Mouse (Mus musculus): ENCODE measurements around the gene Slc24a4.

Slc24a4 gene

DNA sequence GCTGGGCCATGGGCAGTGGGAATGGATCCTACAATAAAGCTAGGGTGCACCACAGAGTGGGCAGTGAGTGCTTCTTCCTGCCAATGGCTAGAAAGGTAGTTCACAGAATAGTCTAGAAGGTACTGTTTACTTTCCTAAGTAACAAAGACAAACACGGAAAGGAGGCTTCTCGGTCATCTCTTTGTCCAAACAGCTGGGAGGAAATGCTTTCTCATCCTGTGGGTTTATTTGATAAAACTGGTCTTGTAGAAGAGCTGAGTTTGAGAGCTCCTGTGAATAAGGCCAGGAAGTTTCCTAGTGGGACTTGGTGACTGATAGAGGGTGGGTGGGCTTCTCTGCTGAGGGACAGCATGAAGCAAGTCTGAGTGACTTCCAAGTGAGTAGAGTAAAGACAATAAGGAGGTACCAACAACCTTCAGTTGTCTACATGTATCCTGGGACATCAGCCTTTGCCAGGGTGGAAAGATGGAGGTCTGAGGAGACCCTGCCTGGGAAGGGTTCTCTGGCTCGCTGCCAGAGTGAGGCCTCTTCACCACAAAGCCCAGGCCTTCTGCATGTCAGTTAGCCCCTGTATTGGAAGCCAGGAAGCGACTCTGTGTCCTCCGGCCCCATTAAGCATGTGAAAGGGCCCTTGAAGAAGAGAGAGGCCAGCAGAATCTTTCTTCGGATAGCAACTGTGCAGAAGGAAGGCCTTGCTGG, 159.5 kb downstream of the Slc24a4 start:
- no peak for DNase-seq

DNA sequence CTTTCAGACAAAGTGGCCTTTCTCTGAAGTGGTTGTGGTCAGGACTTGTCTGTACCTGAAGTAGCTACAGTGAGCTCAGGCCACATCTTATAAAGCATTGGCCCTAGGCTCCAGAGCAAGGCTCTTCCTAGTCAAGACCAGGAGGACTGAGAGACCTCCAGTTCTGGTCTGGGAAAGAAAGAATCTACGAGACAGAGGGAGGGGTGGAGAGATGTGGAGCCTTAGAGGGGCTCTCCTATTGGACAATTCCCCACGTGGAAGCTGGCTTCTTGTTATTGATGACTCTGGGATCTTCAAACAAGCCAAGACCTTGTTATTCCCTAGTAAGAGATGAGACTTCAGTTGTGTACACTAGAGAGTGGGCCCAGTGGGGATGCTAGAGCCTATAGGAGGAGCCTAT, 160.3 kb downstream of the Slc24a4 start:
- no peak for DNase-seq

DNA sequence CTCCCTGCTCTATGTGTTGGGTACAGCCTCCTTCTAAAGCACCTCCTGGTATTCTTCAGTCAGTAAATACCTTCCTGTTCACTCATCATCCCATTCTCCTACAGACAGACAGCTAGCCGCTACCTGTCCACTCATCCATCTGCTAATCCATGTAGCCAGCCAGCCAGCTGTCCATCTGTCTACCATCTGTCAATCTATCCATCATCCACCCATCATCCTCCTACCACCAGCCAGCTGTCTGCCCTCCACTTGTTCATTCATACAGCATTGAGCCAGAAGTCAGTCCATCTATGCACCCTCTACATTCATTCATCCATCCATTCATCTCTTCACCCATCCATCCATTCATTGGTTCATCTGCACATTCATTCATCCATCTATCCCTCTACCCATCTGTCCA, 161.0 kb downstream of the Slc24a4 start:
- DNase-seq: no peak

DNA sequence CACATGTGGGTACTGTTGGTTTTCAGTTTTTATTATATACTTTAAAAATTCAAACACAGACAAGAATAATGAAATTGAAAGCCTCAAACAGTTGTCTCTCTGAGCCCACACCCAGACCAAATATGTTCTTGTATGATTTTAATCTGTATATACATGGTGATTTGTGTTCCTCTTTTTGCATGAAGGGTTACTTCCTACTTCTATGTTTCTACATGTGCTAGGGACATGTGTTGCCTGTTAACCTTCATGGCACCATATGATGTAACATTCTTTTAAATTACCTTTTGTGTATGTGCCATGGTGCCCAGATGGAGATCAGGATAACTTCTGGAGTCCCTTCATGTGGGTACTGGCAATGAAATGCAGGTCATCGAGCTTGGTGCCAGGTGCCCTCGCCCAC, 162.1 kb downstream of the Slc24a4 start:
- no peak for DNase-seq

DNA sequence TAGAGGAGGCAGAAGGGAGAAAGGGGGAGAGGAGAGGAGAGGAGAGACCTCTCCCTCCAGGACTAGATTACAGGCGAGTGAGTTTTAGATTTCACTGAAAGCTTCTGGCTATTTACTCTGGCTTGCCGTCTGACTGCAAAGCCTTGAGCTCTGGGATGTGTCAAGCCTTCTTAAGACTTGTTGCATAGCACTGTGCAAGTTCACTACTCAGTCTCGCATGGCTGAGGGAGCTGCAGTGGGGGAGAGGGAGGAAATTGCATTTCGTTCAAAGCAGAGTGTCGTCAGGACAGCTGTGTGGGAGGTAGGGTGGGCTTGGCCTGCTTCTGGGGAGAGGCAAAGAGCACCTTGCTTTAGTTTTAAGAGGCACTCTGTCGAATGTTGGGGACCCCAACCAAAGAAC, 163.2 kb downstream of the Slc24a4 start:
- DNase-seq: no peak

DNA sequence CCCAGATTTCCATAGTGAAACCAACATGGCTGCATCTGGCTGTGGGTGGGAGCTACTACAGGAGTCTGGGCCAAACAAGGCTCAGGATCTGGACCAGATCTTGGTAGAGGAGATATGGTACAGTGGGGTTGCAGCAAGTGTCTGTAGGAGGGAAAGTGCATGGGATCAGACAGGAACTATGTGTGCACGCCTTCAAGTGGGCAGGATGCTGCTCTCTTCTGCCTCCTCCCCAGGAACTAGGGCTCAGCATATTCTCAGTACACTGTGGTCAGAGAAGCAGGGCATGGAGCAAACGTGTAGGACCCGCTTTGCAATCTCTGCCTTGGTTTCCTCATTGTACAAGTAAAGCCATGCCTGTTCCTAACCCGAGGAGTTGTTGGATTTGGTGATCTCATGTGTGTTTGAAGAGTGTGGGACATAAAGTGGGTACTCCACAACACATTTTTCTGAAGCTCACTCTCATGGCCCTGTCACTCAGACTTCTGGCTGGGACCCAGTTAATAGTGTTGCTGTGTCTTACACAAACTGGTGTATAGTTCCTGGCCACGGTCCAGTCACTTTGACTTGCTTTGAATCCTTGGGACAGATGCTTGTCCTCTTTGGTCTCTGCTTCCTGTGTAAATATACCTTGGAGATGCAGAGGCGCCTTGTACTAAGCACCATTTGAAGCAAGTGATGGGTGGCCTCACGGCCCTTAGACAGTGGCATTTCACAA, 164.1 kb downstream of the Slc24a4 start:
- DNase-seq: no peak

DNA sequence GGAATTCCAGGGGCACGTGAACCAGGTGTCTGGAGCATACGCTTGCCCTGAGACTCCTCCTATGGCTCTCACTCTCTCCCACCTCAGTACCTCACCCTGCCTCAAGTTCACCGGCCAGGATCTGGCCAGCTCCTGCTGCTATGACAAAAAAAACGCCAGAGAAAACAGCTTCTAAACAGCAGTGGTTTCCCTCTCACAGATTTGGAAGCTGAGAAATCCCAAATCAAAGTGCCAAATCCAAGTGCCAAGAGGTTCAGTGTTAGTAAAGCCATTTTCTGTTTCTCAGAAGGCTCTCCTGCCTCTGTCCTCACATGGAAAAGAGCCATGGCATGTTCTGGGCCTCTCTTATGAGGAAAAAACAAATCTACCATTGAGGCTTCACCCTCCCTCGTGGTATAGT, 166.1 kb downstream of the Slc24a4 start:
- DNase-seq: no peak

DNA sequence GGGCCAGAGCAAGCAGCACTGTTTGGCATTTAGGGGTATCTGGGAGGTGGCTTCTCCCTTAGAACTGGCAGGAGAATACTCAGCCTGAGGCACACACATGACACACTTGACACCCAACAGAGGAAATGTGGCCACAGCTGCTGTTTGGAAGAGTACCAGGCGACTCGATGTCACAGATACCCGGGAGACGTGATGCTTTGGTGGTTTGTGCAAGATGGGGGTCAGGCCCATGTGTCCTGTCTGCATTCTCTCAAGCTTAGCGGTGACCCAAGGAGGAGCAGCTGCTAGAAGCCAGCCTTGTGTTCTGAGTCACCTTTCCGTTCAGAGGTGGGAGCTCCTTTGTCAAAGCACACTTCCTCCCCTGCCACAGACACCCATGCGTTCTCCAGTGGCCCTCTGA, 166.7 kb downstream of the Slc24a4 start:
- DNase-seq: no peak

DNA sequence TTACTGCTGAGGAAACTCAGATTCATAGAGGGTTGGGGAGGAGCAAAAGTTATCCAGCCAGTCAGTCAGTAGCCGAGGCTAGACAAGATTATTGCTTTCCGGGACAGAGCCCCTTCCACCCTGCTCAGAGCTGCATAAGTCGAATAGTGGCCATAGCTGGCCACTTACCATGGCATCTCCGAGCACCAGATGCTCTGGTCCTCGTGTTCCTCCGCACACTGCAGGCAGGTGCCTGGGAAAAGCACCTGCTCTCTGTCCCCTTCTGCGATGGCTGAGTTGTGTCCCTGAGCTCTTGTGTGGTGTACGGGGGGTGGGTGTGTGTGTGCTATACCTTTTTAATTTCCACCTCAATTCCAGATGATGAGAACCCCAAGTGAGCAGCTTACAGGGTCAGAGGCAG, 167.1 kb downstream of the Slc24a4 start:
- DNase-seq: no peak

DNA sequence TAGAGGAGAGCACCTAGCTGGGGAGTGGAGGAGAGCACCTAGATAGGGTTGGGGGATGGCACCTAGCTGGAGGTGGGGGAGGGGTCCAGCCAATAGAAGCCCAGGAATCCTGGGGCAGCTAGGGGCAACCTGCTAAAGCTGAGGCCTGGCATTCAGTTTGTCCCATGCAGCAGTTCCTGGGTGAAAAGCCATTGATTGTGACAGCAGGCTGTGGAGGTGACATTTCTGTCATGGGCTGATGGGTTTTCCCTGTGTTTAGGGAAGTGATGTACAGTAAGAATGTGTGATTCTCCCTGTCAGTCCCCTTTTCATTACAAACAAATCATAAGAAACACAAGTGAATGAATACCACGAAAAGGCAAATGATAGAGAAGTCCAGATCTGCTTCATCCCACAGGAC, 167.8 kb downstream of the Slc24a4 start:
- DNase-seq: no peak

DNA sequence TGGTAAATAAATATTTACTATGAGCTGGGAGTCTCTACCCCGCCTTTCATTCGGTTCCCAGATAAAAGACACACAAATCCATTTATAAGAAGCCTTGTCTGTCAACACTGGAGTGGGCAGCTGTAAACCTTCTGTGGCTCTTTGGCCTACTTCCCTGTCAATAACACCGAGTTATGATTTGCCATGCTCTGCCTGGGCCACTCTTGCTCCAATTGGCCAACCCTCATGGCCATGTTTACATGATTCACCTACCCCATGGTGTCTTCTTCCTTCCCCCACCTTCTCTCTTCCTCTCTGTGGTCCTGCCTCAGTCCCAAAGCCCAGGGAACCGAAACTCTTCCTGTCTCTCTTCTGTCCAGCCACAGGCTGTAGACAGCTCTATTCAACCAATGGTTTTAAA, 168.4 kb downstream of the Slc24a4 start:
- no peak for DNase-seq

DNA sequence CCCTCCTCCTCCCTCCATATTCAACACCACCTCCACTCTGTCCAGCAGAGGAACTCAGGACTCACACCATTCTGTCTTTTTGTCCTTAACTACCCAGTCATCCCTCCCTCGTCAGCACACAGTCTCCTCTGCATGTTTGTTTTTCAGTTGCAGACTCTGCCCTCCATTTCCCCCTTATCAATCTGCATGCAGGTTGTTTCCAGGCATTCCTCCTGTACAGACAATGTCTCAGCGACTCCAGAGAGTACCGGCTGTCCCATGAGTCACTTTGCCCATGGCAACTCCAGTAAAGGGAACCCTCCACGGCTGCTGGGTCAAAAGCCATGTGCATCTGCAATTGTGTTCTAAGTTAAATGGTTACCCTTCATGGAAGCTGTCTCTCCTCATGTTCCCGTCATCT, 170.7 kb downstream of the Slc24a4 start:
- DNase-seq: no peak

DNA sequence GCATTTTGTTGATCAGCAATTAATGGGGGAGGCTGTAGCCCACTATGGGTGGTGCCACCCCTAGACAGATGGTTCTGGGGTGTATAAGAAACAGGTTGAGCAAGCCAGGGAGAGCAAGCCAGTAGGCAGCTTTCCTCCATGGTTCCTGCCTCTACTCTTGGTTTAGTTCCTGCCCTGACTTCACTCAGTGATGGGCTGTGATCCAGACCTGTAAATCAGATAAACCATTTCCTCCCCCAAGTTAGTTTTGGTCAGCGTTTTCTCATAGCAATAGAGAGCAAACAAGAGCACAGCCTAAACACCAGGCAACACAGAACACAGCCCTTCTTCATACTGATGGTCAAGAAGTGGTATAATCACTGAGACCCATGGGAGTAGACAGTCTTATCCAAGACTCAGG, 173.1 kb downstream of the Slc24a4 start:
- no peak for DNase-seq

DNA sequence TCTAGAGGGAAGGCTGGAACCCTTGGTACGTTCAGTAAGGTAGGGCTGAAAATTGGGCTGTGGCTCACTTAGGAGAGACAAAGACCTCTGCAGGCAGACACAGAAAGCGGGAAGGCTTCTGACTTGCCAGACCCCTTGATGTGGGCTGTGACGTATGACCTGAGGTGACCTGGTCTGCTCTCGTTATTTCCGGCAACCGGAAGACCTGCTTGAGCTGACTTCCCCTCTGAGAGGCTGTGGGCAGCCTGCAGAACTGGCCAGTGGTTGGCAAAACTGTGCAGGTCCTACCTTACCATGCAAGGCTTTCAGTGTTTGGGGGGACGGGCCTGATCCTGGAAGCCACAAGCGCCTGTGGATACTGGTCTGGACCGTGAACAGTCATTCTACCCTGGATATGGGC, 173.8 kb downstream of the Slc24a4 start:
- peak; percentile 49 for DNase-seq

DNA sequence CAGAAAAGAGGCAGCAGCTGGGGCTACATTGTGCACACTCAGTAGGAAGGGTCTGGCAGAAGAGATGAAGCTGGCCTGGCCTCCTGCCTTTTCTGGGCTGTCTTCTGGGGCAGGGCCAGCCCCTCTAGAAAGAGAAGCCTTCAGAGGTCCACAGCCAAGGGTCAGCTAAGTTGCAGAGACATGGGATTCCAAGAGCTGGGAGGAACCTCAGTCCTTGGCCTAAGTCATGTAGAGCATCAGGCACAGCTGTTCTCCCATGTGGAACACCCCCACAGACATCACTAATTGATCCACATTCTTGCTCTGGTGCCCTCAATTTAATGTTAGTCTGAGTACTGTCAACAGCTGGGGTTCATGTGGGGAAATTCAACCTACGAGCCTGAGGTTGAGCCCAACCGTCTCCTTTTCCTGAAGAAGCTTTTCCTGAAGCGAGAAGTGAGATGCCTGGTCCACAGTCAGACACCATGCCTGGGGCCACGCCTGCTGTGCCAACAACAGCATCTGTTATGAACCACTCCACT, 174.4 kb downstream of the Slc24a4 start:
- no peak for DNase-seq

DNA sequence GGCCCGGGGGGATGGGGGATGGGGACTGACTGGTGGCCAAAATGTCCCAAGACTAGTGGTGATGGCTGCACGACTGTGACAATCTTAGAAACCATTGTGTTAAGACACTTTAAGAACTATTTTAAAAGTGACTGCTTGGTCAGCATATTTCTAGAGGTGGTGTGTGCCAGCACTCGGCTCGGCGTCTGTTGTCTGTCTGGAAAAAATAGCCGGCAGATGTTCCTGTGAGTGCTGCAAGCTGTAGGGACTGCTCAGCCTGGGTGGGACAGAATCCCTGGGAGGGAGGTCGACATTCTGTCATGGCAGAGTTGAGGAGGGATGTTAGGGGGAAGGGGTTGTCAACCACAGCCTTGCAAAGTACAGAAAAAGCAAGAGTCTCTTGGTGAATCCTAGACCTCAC, 175.3 kb downstream of the Slc24a4 start:
- no peak for DNase-seq

DNA sequence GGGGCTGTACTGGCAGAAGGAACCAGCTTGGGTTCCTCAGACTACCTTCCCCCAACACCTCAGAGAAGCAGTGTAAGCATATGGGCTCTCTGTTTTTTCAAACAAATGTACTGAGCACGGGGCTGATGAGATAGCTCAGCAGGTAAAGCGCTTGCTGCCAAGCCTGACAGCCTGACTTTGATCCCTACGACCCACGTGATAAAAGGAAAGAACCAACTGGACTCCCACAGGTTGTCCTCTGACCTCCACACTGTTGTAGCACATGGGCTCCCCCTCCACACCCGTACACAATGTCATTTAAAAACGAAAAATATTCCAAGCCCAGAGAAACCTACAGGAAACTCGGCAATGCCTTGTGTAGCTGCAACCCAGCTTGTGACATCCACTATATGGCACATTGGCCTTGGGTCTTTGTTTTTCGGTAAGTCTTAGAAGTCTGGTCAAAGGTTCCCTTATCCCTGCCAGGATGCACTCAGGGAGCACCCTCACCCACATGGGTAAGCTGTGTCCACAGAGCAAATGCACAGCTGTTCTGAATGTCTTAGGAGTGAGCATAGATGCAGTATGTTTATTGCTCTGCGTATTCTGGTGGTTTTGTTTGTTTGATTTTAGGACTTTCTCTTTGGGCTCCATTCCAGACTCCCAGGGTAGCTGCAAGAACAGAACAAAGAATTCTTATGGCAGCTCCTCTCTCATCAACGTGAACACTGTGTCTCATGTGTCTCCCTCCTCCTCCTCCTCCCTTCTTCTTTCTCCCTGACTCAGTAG, 176.7 kb downstream of the Slc24a4 start:
- no peak for DNase-seq

DNA sequence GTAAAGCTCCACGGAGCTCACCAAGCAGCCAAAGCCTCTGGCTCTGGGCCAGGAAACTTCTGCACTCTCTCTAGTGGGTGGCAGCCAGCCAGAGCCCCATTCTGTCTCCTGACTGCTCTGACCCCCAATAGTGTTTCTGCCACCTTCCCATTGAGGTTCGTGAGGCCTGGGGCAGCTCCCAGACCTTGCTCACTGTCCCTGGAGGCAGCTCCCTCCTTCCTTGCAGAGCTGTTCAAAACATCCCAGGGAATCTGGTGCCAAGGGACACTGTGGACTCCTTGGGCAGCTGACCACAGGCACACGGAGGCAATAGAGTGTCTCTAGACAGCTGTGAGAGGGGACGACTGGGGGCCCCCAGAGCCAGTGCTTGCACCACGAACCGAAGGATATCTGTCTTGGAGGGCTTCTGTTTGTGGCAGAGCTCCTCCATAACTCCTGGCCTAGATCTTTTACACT, 179.5 kb downstream of the Slc24a4 start:
- DNase-seq: peak; percentile 56

DNA sequence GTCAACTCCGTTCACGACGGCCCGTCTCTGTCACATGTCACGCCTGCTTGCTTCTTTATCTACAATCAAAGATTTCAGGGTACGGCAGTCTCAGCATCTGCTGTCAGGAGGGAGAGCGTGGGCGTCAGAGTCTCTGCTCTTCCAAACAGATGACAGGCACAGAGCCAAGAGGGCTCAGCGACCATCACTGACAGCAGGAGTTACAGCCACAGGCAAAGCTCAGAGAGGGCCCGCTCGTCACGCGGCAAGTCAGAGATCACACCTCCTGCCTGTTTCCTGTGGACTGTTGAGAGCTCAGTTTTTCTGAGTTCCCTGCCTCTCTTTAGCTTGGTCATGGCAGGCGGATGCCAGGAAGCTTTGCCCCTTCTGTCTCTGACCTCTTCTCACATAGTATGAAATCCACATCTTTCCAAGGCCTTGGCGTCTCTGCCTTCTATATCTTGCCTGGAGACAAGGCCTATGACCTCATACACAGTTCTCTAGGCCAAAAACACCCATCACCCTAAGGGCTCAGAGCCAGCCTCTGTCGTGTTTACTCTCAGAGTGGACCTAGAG, 180.0 kb downstream of the Slc24a4 start:
- DNase-seq: peak; percentile 88

DNA sequence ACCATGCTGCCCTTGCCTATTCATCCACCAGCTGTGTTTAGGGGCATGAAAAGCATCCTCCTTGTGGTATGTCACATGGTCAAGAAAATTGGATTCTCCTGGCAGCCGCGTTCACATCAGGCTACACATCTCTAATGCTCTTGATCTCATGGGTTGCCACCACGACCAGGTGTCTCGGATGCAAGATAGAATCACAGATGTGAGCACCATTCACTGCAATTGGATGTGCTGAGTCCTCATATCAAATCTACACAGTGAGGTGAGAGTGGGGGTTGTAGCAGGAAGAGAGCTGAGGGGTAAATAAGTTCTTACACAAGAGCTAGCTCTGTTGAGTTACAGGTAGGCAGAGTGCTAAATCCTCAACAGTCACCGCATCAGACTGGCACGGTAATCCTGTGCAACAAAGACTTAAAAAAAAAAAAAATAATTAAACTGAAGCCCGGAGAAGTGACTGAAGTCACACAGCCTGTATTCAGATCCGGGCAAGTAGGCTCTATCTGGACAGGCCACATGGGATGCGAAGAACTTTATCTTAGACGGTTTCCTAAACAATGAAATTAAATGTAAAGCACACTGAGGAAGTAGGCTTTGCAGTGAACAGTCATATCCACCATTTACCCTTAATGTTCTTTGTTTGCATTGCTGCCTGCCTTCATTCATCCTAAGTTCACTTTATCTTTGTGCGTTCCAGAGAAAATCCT, 180.7 kb downstream of the Slc24a4 start:
- no peak for DNase-seq

DNA sequence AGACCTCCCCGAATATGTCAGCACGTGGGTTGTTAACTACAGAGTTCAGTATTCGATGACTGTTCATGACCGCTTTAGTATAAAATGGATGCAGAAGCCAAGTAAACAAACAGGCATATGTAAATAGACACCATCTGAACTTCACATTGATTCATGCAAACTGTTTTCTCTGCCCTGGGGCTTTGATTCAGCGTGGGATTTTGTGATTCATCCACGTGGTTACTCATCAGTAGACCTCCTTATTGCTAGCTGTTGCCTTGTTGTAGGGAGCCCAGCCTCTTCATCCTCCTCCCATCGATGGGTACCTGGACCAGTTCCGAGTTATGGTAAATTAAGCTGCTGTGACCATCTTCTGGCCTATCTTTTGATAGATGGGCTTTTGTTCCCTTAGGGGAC, 181.3 kb downstream of the Slc24a4 start:
- DNase-seq: no peak

DNA sequence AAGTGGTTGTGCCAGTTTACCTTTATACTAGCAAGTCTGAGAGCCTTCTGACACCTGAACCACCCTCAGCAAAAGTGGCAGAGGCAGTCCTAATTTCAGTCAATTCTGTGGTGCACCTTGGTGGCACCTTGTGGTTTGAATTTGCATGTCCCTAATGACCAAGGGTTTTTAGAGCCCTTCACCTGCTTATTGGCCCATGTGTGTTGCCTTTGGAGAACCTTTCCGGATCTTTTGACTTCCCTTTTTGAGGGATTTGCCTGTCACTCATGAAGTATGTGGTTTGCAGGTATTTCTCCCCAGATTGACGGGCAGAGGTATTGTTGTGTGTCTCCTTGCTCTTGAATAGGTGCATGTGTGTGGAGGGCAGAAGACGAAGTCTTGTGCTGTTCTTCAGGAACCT, 181.7 kb downstream of the Slc24a4 start:
- no peak for DNase-seq

DNA sequence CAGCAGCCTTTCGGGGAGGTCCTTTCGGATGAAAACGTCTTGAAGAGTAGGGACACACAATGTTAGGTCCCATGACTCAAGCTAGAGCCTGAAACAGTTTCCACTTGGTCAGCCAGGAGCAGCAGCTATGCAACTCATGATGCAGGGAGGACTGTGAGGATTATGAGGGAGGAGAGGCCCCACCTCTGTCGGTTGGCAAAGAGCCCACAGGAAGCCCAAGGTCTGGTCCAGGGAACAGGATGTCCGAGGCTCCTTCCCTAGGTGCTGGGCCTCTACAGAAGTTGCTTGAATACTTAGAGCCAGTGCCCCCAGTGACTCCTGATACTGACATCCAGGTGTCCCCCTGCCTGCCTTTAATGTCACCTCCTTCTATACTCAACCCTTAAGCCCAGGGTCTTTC, 182.9 kb downstream of the Slc24a4 start:
- no peak for DNase-seq
